9 mouse cellular contexts compared by ENCODE assay signal in genomic region chr1:176697091-176697490, GRCm38 (mm10).
DNase-seq lines count a peak whose midpoint lies in the region; ATAC-seq lines count a peak whose summit lies in the region.
"Had no signal": no experiment of that assay in that cellular context is flagged by ENCODE, and none has a peak within 500 bp of the region (broad histone marks: within the 10 kb centered on the region; RNA-seq: fewer than 3 reads in every experiment).

No protein-coding gene starts in this region.

- no peaks in the 10 kb centered on the region for H3K36me3 ChIP-seq in liver, embryonic 11.5 days (ENCODE audit: control insufficient read depth, insufficient read depth, low read length)
- H3K36me3 ChIP-seq: stomach, embryonic 15.5 days had no signal

- DNase-seq in ovary, postnatal 10 days (ENCODE audit: low spot score) = peak; percentile 9
- no peak for DNase-seq in ovary, adult 18-20 months (ENCODE audit: low spot score)
- peak; percentile 43 for DNase-seq in adrenal gland, adult 2 months
- DNase-seq in forelimb bud, embryonic 11.5 days (ENCODE audit: low read depth, low spot score) = peak; percentile 85
- peak; percentile 45 for DNase-seq in liver, embryonic 11.5 days (ENCODE audit: low spot score)
- DNase-seq in thymus, postnatal 4 days = peak; percentile 65
- no peak for DNase-seq in layer of hippocampus, adult 11-12 months (ENCODE audit: low spot score)

- no peak overlapping the region for H3K9ac ChIP-seq in liver, embryonic 11.5 days (ENCODE audit: low read depth, low read length)
- H3K9ac ChIP-seq: stomach, embryonic 15.5 days had no signal

- no peak overlapping the region for H3K4me3 ChIP-seq in liver, embryonic 11.5 days (ENCODE audit: low read depth, low read length)
- H3K4me3 ChIP-seq: stomach, embryonic 15.5 days had no signal

- H3K27me3 ChIP-seq in liver, embryonic 11.5 days (replicated peaks; ENCODE audit: control insufficient read depth, insufficient read depth, low read length) = no peaks in the 10 kb centered on the region
- H3K27me3 ChIP-seq: stomach, embryonic 15.5 days had no signal

- H3K9me3 ChIP-seq in liver, embryonic 11.5 days (ENCODE audit: control insufficient read depth, low read length) = no peaks in the 10 kb centered on the region
- H3K9me3 ChIP-seq: stomach, embryonic 15.5 days had no signal

- no peaks in the 10 kb centered on the region for H3K4me1 ChIP-seq in liver, embryonic 11.5 days (replicated peaks; ENCODE audit: control insufficient read depth, insufficient read depth, low read length)
- H3K4me1 ChIP-seq: stomach, embryonic 15.5 days had no signal

- no peak overlapping the region for H3K4me2 ChIP-seq in liver, embryonic 11.5 days
- H3K4me2 ChIP-seq: stomach, embryonic 15.5 days had no signal

- ATAC-seq in liver, embryonic 11.5 days (replicated peaks; ENCODE audit: low FRiP score) = no peak

- H3K27ac ChIP-seq in liver, embryonic 11.5 days (ENCODE audit: low read depth, low read length) = no peak overlapping the region
- H3K27ac ChIP-seq: macrophage; stomach, embryonic 15.5 days had no signal

- 17% methylated on average over 7 of the region's 7 CpGs for WGBS in liver, embryonic 11.5 days

Comparison
In these comparisons a context has a peak if more than half of its experiments do, and no peak if none do; other contexts are left out.
1. DNase-seq: peak in ovary, postnatal 10 days (single experiment), adrenal gland, adult 2 months (single experiment), forelimb bud, embryonic 11.5 days (single experiment), liver, embryonic 11.5 days (single experiment) and thymus, postnatal 4 days (single experiment); none in ovary, adult 18-20 months (single experiment) and layer of hippocampus, adult 11-12 months (single experiment).